Mouse (Mus musculus): ENCODE data around the gene Mapk10.

GRCm38 (mm10) chr5:103164022-103164421, 47.1 kb downstream of the Mapk10 start:
- TF ChIP-seq EP300 (IDR thresholded peaks at IDR 0.05; ENCODE audit: low read depth) (no peak), CTCF (IDR thresholded peaks at IDR 0.05; ENCODE audit: low read depth) (no peak)

All from heart, postnatal 0 days (tissue).